Mouse (Mus musculus) lung, embryonic 16.5 days (tissue): ENCODE data around the gene Schip1. TPM values are rescaled to one million over a fixed set of nuclear protein-coding genes. Genes with fewer than 3 reads are reported as not detected.
"Not testable (repeated sequence)": the region's sequence is repeated elsewhere in the genome, so short reads cannot be mapped to it uniquely, and the experiment has no call there.

Source experiments
- ATAC-seq: fragments of 200-750 bp; cut with Nextera tagmentation; 2 replicates; pipeline ENCODE4 v1.8.0; 2017; ENCODE audit warnings: low read depth, mild to moderate bottlenecking, moderate library complexity
- H3K27ac ChIP-seq: fragments of 300-500 bp; sonication (generic); 2 replicates; pipeline ENCODE4 v1.5.1; 2014; ENCODE audit warnings: mild to moderate bottlenecking, control low read depth, low read length
- H3K27me3 ChIP-seq: fragments of 300-500 bp; sonication (generic); 2 replicates; pipeline ENCODE4 v1.6.1; 2014; ENCODE audit warnings: low read depth, low read length, mixed read lengths; ENCODE audit not compliant: control insufficient read depth, insufficient read depth
- H3K36me3 ChIP-seq: fragments of 300-500 bp; sonication (generic); 2 replicates; pipeline ENCODE4 v1.6.1; 2014; ENCODE audit warnings: low read length; ENCODE audit not compliant: control insufficient read depth, insufficient read depth
- H3K4me1 ChIP-seq: fragments of 300-500 bp; sonication (generic); replicated peaks from 2 replicates; pipeline ENCODE4 v1.6.1; 2014; ENCODE audit warnings: low read length, mixed read lengths; ENCODE audit not compliant: control insufficient read depth, insufficient read depth
- H3K4me2 ChIP-seq: fragments of 300-500 bp; sonication (generic); 2 replicates; pipeline ENCODE4 v1.6.1; 2014; ENCODE audit warnings: low read depth, low read length, control low read depth
- H3K4me3 ChIP-seq: fragments of 300-500 bp; sonication (generic); 2 replicates; pipeline ENCODE4 v1.5.1; 2014; ENCODE audit warnings: mild to moderate bottlenecking, low read length, control low read depth
- H3K9ac ChIP-seq: fragments of 300-500 bp; sonication (generic); 2 replicates; pipeline ENCODE4 v1.6.1; 2014; ENCODE audit warnings: low read length, control low read depth
- H3K9me3 ChIP-seq: fragments of 300-500 bp; sonication (generic); 2 replicates; pipeline ENCODE4 v1.6.1; 2016; ENCODE audit warnings: low read length; ENCODE audit not compliant: control insufficient read depth
- WGBS: fragments of 180-500 bp; shearing (Covaris S2); extraction: QIAGEN DNeasy Blood & Tissue Kit; methylation state at CpG from one replicate; pipeline ENCODE4 v1.1.7; 2014; 5-methylcytosine and 5-hydroxymethylcytosine counted together
- polyA plus RNA-seq: library from polyadenylated mRNA; unstranded; fragments of >200 nt; fragmentation: Nextera tagmentation; extraction: Ambion mirVana; gene quantifications from 2 replicates; pipeline ENCODE4 v1.2.1, GENCODE M21; 2015

Gene Schip1
- polyA plus RNA-seq, 1 experiment from 2014 or later: 31.2 TPM

- no peaks in the 10 kb centered on the region for H3K9me3 ChIP-seq
- no peak overlapping the region for H3K4me2 ChIP-seq
- no peak overlapping the region for H3K4me3 ChIP-seq
- WGBS: 43% methylated on average over 2 of the region's 2 CpGs
- ATAC-seq: no peak
- peaks cover 3% of the 10 kb centered on the region; the same call in 1 of the 2 replicates for H3K27me3 ChIP-seq
- no peak overlapping the region for H3K9ac ChIP-seq
- no peaks in the 10 kb centered on the region for H3K4me1 ChIP-seq
- no peaks in the 10 kb centered on the region for H3K36me3 ChIP-seq
- no peak overlapping the region for H3K27ac ChIP-seq
These were observed 5.3 kb upstream of the Schip1 start for GRCm38 (mm10) chr3:68059162-68059800.

- Histone ChIP-seq H3K4me1 (no peaks in the 10 kb centered on the region), H3K27me3 (no peaks in the 10 kb centered on the region), H3K9ac (no peak overlapping the region), H3K4me2 (no peak overlapping the region), H3K36me3 (no peaks in the 10 kb centered on the region), H3K9me3 (no peaks in the 10 kb centered on the region), H3K4me3 (no peak overlapping the region), H3K27ac (no peak overlapping the region)
- 64% methylated on average over 9 of the region's 9 CpGs for WGBS
- no peak for ATAC-seq
These were observed 7.1 kb downstream of the Schip1 start for GRCm38 (mm10) chr3:68071395-68072386.

GRCm38 (mm10) chr3:68077406-68077805 is 12.8 kb downstream of the Schip1 start:
- ATAC-seq: no peak
- Histone ChIP-seq H3K4me2 (no peak overlapping the region), H3K36me3 (no peaks in the 10 kb centered on the region), H3K27ac (no peak overlapping the region), H3K4me3 (no peak overlapping the region), H3K27me3 (no peaks in the 10 kb centered on the region), H3K9me3 (no peaks in the 10 kb centered on the region), H3K4me1 (no peaks in the 10 kb centered on the region), H3K9ac (no peak overlapping the region)
- WGBS: 63% methylated on average over 4 of the region's 4 CpGs

- H3K36me3 ChIP-seq: no peaks in the 10 kb centered on the region
- no peak overlapping the region for H3K4me2 ChIP-seq
- WGBS: 57% methylated on average over 2 of the region's 2 CpGs
- no peak for ATAC-seq
- H3K27me3 ChIP-seq: no peaks in the 10 kb centered on the region
- no peaks in the 10 kb centered on the region for H3K9me3 ChIP-seq
- H3K9ac ChIP-seq: no peak overlapping the region
- no peak overlapping the region for H3K4me3 ChIP-seq
- H3K4me1 ChIP-seq: no peaks in the 10 kb centered on the region
- no peak overlapping the region for H3K27ac ChIP-seq
These were observed 20.4 kb downstream of the Schip1 start for GRCm38 (mm10) chr3:68085024-68085423.

GRCm38 (mm10) chr3:68092108-68092507 is 27.5 kb downstream of the Schip1 start:
- H3K4me2 ChIP-seq: no peak overlapping the region
- H3K27me3 ChIP-seq: no peaks in the 10 kb centered on the region
- H3K27ac ChIP-seq: no peak overlapping the region
- no peaks in the 10 kb centered on the region for H3K36me3 ChIP-seq
- 78% methylated on average over 4 of the region's 4 CpGs for WGBS
- no peaks in the 10 kb centered on the region for H3K9me3 ChIP-seq
- no peak for ATAC-seq
- no peak overlapping the region for H3K4me3 ChIP-seq
- no peaks in the 10 kb centered on the region for H3K4me1 ChIP-seq
- H3K9ac ChIP-seq: no peak overlapping the region

GRCm38 (mm10) chr3:68096724-68097431 is 32.3 kb downstream of the Schip1 start:
- WGBS: 55% methylated on average over 4 of the region's 4 CpGs
- no peak for ATAC-seq
- Histone ChIP-seq H3K4me3 (no peak overlapping the region), H3K36me3 (no peaks in the 10 kb centered on the region), H3K9me3 (no peaks in the 10 kb centered on the region), H3K27ac (no peak overlapping the region), H3K27me3 (no peaks in the 10 kb centered on the region), H3K4me2 (no peak overlapping the region), H3K9ac (no peak overlapping the region), H3K4me1 (no peaks in the 10 kb centered on the region)

- not testable (repeated sequence) for ATAC-seq, H3K4me3 ChIP-seq, H3K36me3 ChIP-seq, H3K9me3 ChIP-seq, H3K4me2 ChIP-seq, H3K9ac ChIP-seq, H3K27me3 ChIP-seq, H3K4me1 ChIP-seq, H3K27ac ChIP-seq
- WGBS: 74% methylated on average over 6 of the region's 6 CpGs
These were observed 35.0 kb downstream of the Schip1 start for GRCm38 (mm10) chr3:68099561-68099960.

- no peak overlapping the region for H3K27ac ChIP-seq
- no peak for ATAC-seq
- no peak overlapping the region for H3K9ac ChIP-seq
- H3K27me3 ChIP-seq: no peaks in the 10 kb centered on the region
- 56% methylated on average over 4 of the region's 4 CpGs for WGBS
- no peaks in the 10 kb centered on the region for H3K36me3 ChIP-seq
- H3K9me3 ChIP-seq: no peaks in the 10 kb centered on the region
- H3K4me1 ChIP-seq: no peaks in the 10 kb centered on the region
- H3K4me2 ChIP-seq: no peak overlapping the region
- H3K4me3 ChIP-seq: no peak overlapping the region
These were observed 36.7 kb downstream of the Schip1 start for GRCm38 (mm10) chr3:68101343-68101742.
